Mouse (Mus musculus) heart, postnatal 0 days (tissue): Measurements from ENCODE around the gene Myo9a. TPM values are rescaled to one million over a fixed set of nuclear protein-coding genes. Genes with fewer than 3 reads are reported as not detected.

ENCODE experiments used
- ATAC-seq: fragments of 200-750 bp; cut with Nextera tagmentation; 2 replicates; pipeline ENCODE4 v1.8.0; 2017; ENCODE audit warnings: low read depth, moderate number of reproducible peaks, moderate library complexity; ENCODE audit not compliant: insufficient read depth
- DNase-seq: peaks from one replicate; pipeline ENCODE4 v3.0.0-alpha.2; 2016; ENCODE audit warnings: low spot score
- H3K27ac ChIP-seq: fragments of 300-500 bp; sonication (generic); 2 replicates; pipeline ENCODE4 v1.5.1; 2014; ENCODE audit warnings: low read depth, mild to moderate bottlenecking
- H3K27me3 ChIP-seq: fragments of 300-500 bp; sonication (generic); 2 replicates; pipeline ENCODE4 v1.6.1; 2014; ENCODE audit warnings: low read length, mixed read lengths; ENCODE audit not compliant: control insufficient read depth, insufficient read depth
- H3K36me3 ChIP-seq: fragments of 300-500 bp; sonication (generic); replicated peaks from 2 replicates; pipeline ENCODE4 v1.6.1; 2014; ENCODE audit warnings: low read length, mixed read lengths; ENCODE audit not compliant: control insufficient read depth, insufficient read depth
- H3K4me1 ChIP-seq: fragments of 300-500 bp; sonication (generic); 2 replicates; pipeline ENCODE4 v1.6.1; 2014; ENCODE audit warnings: antibody characterized with exemption; ENCODE audit not compliant: control insufficient read depth, insufficient read depth
- H3K4me2 ChIP-seq: fragments of 300-500 bp; sonication (generic); 2 replicates; pipeline ENCODE4 v1.6.1; 2014; ENCODE audit warnings: low read depth, mild to moderate bottlenecking, low read length, moderate library complexity
- H3K4me3 ChIP-seq: fragments of 300-500 bp; sonication (generic); 2 replicates; pipeline ENCODE4 v1.5.1; 2014; ENCODE audit warnings: low read depth, low read length
- H3K9ac ChIP-seq: fragments of 300-500 bp; sonication (generic); replicated peaks from 2 replicates; pipeline ENCODE4 v1.6.1; 2014; ENCODE audit warnings: low read depth, low read length, mixed read lengths
- H3K9me3 ChIP-seq: fragments of 300-500 bp; sonication (generic); replicated peaks from 2 replicates; pipeline ENCODE4 v1.6.1; 2016; ENCODE audit warnings: low read length; ENCODE audit not compliant: control insufficient read depth
- CTCF ChIP-seq: IDR thresholded peaks from 2 replicates; pipeline ENCODE4 v1.5.1; 2016; ENCODE audit warnings: antibody characterized with exemption, control low read depth, low read depth
- EP300 ChIP-seq: IDR thresholded peaks from 2 replicates; pipeline ENCODE4 v1.6.1; 2016; ENCODE audit warnings: antibody characterized with exemption, low read depth
- WGBS: fragments of 180-500 bp; shearing (Covaris S2); extraction: QIAGEN DNeasy Blood & Tissue Kit; methylation state at CpG from one replicate; pipeline ENCODE4 v1.1.7; 2014; 5-methylcytosine and 5-hydroxymethylcytosine counted together
- polyA plus RNA-seq: library from polyadenylated mRNA; unstranded; fragments of >200 nt; fragmentation: Nextera tagmentation; extraction: Ambion mirVana; gene quantifications from 2 replicates; pipeline ENCODE4 v1.2.1, GENCODE M21; 2015
- total RNA-seq: library from RNA; depleted of rRNA; stranded (reverse); fragments of >200 nt; gene quantifications from 2 replicates; pipeline ENCODE4 v1.2.3, GENCODE M21; 2014; ENCODE audit warnings: low replicate concordance; rRNA removed

Gene Myo9a
- total and polyA plus RNA-seq, 2 experiments from 2014 or later, result 4.5 to 12.2 TPM

DNA sequence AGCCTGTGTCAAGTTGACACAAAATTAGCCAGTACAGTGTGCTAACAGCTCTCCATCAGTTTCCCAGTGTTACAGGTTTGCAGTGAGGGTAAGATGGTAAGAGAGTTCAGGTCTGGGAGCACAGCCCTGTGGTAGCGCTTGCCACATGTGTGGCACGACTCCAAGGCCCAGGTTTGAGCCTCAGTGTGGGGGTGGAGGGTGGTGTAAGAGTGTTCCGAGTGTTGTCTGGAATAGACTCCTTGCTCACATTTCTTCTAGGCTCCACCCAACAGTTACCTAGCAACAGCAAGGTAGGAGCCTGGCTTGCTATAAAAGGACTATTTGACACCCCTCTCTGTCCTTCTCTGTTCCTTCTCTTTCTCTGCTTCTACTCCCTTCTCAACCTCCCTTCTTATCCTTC, 213.7 kb downstream of the Myo9a start:
- H3K9ac ChIP-seq, result no peak overlapping the region
- DNase-seq, result no peak
- TF ChIP-seq EP300 (no peak), CTCF (no peak)
- H3K27ac ChIP-seq, result no peak overlapping the region
- no peak overlapping the region for H3K4me2 ChIP-seq
- H3K9me3 ChIP-seq, result no peaks in the 10 kb centered on the region
- H3K4me3 ChIP-seq, result no peak overlapping the region
- H3K27me3 ChIP-seq, result no peaks in the 10 kb centered on the region
- ATAC-seq, result no peak
- H3K4me1 ChIP-seq, result peaks cover 7% of the 10 kb centered on the region
- no peaks in the 10 kb centered on the region for H3K36me3 ChIP-seq
- 22% methylated on average over 3 of the region's 3 CpGs for WGBS

DNA sequence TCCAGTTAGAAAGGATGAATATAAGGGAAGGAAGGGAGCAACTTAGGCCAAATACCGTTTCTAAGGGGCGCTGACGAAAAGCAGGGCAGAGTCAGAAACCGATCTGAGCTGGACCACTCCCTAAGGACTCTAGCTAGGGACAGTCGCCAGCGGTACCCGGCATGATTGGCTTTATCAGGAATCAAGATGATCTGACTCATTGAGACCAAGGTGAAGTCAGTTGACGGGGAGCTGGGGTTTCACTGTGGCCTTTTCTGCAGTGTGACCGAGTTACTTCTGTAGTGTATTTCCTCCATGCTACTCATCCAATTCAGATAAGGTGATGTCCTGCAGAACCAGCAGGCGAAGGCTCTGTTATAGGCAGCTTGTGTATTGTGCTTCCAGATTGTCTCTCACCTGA, 214.3 kb downstream of the Myo9a start:
- Histone ChIP-seq H3K4me2 (no peak overlapping the region), H3K36me3 (no peaks in the 10 kb centered on the region), H3K4me3 (no peak overlapping the region), H3K4me1 (peaks cover 7% of the 10 kb centered on the region), H3K9ac (no peak overlapping the region), H3K27ac (no peak overlapping the region), H3K27me3 (no peaks in the 10 kb centered on the region), H3K9me3 (no peaks in the 10 kb centered on the region)
- DNase-seq (no peak), ATAC-seq (no peak)
- WGBS, result 45% methylated on average over 10 of the region's 10 CpGs
- no peak for TF ChIP-seq EP300
- no peak for TF ChIP-seq CTCF

- Histone ChIP-seq H3K9me3 (no peaks in the 10 kb centered on the region), H3K36me3 (no peaks in the 10 kb centered on the region), H3K4me3 (no peak overlapping the region), H3K4me1 (peaks cover 6% of the 10 kb centered on the region), H3K27me3 (no peaks in the 10 kb centered on the region), H3K9ac (no peak overlapping the region), H3K27ac (no peak overlapping the region), H3K4me2 (no peak overlapping the region)
- TF ChIP-seq EP300, result no peak
- peak; percentile 86 for TF ChIP-seq CTCF
- WGBS, result 19% methylated on average over 6 of the region's 6 CpGs
- ATAC-seq (peak; percentile 77), DNase-seq (peak; percentile 47)
These were observed 218.7 kb downstream of the Myo9a start for GRCm38 (mm10) chr9:59969383-59969782.

DNA sequence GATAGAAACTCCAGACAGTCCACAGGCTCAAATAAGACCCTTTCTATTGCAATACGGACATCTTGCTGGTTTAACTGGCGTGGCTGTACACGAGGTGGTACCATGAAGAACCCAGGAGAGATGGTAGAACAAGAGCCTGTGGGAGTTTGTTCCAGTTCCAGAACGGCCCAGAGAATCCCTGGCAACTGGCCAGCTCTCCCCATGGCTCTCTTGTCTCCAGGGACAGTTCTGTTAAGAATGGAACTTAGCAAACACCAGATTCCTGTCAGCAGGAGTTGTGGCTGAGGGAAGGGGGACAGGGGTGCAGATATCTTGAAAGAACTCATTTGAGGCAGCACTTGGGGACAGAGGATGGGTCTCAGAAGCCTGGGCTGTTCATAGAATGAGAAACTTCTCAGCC, 220.6 kb downstream of the Myo9a start:
- TF ChIP-seq EP300, result no peak
- no peak for TF ChIP-seq CTCF

More for the DNA sequence above, 220.6 kb downstream of the Myo9a start:
- WGBS, result 50% methylated on average over 4 of the region's 4 CpGs
- Histone ChIP-seq H3K9me3 (no peaks in the 10 kb centered on the region), H3K4me2 (no peak overlapping the region), H3K4me3 (no peak overlapping the region), H3K4me1 (no peaks in the 10 kb centered on the region), H3K36me3 (no peaks in the 10 kb centered on the region), H3K27me3 (no peaks in the 10 kb centered on the region), H3K9ac (no peak overlapping the region), H3K27ac (no peak overlapping the region)
- ATAC-seq (no peak), DNase-seq (no peak)

Other genes with a start within 250 kb of the Myo9a start
- gene Hexa, start 211.4 kb upstream of the Myo9a start, total RNA-seq, result 74.4 and 90.9 TPM in 2 replicates
- 42.2 and 48.9 TPM in 2 replicates for gene Hexa, start 211.4 kb upstream of the Myo9a start, polyA plus RNA-seq
- not detected in 2 replicates for gene Tmem202, start 211.0 kb upstream of the Myo9a start, total RNA-seq
- 0.47 and 0.63 TPM in 2 replicates for gene Tmem202, start 211.0 kb upstream of the Myo9a start, polyA plus RNA-seq
- gene Celf6, start 173.0 kb upstream of the Myo9a start, total RNA-seq, result not detected in 2 replicates
- 0.04 TPM in 1 of 2 replicates, not detected in the other for gene Celf6, start 173.0 kb upstream of the Myo9a start, polyA plus RNA-seq
- gene Parp6, start 133.6 kb upstream of the Myo9a start, total RNA-seq, result 22.5 and 32.7 TPM in 2 replicates
- gene Parp6, start 133.6 kb upstream of the Myo9a start, polyA plus RNA-seq, result 13.7 and 14.4 TPM in 2 replicates
- gene Pkm, start 94.5 kb upstream of the Myo9a start, total RNA-seq, result 1,588 and 1,940 TPM in 2 replicates
- 1,219 and 1,312 TPM in 2 replicates for gene Pkm, start 94.5 kb upstream of the Myo9a start, polyA plus RNA-seq
- not detected in 2 replicates for gene Gramd2, start 70.8 kb upstream of the Myo9a start, total RNA-seq
- 0.15 and 0.16 TPM in 2 replicates for gene Gramd2, start 70.8 kb upstream of the Myo9a start, polyA plus RNA-seq
- gene Senp8, start 186 bp upstream of the Myo9a start, total RNA-seq, result 5.2 and 26.7 TPM in 2 replicates
- gene Senp8, start 186 bp upstream of the Myo9a start, polyA plus RNA-seq, result 8.7 and 9.6 TPM in 2 replicates
- not detected in 2 replicates for gene Nr2e3, start 209.8 kb downstream of the Myo9a start, total RNA-seq
- not detected in 2 replicates for gene Nr2e3, start 209.8 kb downstream of the Myo9a start, polyA plus RNA-seq